Mouse (Mus musculus) fat pad, adult 2 months (tissue): Measurements from ENCODE around the gene Nkx3-2.

ENCODE experiments used
- DNase-seq: peaks from one replicate; pipeline ENCODE4 v3.0.0-alpha.2; 2011; ENCODE audit warnings: low read depth, low spot score; ENCODE audit errors: extremely low read depth

The Nkx3-2 gene

GRCm38 (mm10) chr5:41762947-41763730 lies 1.2 kb downstream of the Nkx3-2 start:
- DNase-seq, result no peak

GRCm38 (mm10) chr5:41762141-41762946 lies 2.0 kb downstream of the Nkx3-2 start:
- no peak for DNase-seq

- DNase-seq, result no peak
Observed at GRCm38 (mm10) chr5:41761509-41762140, 2.7 kb downstream of the Nkx3-2 start.

GRCm38 (mm10) chr5:41760831-41761508 lies 3.3 kb downstream of the Nkx3-2 start:
- no peak for DNase-seq

- DNase-seq, result no peak
Observed at GRCm38 (mm10) chr5:41760071-41760470, 4.2 kb downstream of the Nkx3-2 start.

GRCm38 (mm10) chr5:41758671-41759639 lies 5.3 kb downstream of the Nkx3-2 start:
- DNase-seq, result no peak

GRCm38 (mm10) chr5:41757338-41757737 lies 7.0 kb downstream of the Nkx3-2 start:
- no peak for DNase-seq

GRCm38 (mm10) chr5:41756396-41756795 lies 7.9 kb downstream of the Nkx3-2 start:
- no peak for DNase-seq

- no peak for DNase-seq
Observed at GRCm38 (mm10) chr5:41755373-41755960, 8.8 kb downstream of the Nkx3-2 start.

- no peak for DNase-seq
Observed at GRCm38 (mm10) chr5:41754836-41755235, 9.5 kb downstream of the Nkx3-2 start.

- DNase-seq, result no peak
Observed at GRCm38 (mm10) chr5:41754226-41754775, 10.0 kb downstream of the Nkx3-2 start.

- no peak for DNase-seq
Observed at GRCm38 (mm10) chr5:41752721-41753120, 11.6 kb downstream of the Nkx3-2 start.

- no peak for DNase-seq
Observed at GRCm38 (mm10) chr5:41744898-41745780, 19.2 kb downstream of the Nkx3-2 start.

GRCm38 (mm10) chr5:41744234-41744633 lies 20.1 kb downstream of the Nkx3-2 start:
- no peak for DNase-seq

- DNase-seq, result no peak
Observed at GRCm38 (mm10) chr5:41738817-41739216, 25.5 kb downstream of the Nkx3-2 start.

- DNase-seq, result no peak
Observed at GRCm38 (mm10) chr5:41737039-41737438, 27.3 kb downstream of the Nkx3-2 start.

GRCm38 (mm10) chr5:41727017-41727416 lies 37.3 kb downstream of the Nkx3-2 start:
- DNase-seq, result no peak

GRCm38 (mm10) chr5:41725573-41725972 lies 38.7 kb downstream of the Nkx3-2 start:
- no peak for DNase-seq
